Mouse (Mus musculus) WW6 (cell line): ENCODE data around the gene Rab3c.

Experiments
- DNase-seq: peaks from one replicate; pipeline ENCODE4 v3.0.0-alpha.2; 2013; ENCODE audit warnings: low read depth, low spot score

Rab3c gene

GRCm38 (mm10) chr13:110190039-110190438 lies 90.8 kb downstream of the Rab3c start:
- DNase-seq = no peak

GRCm38 (mm10) chr13:110184963-110185685 lies 95.7 kb downstream of the Rab3c start:
- no peak for DNase-seq

GRCm38 (mm10) chr13:110175651-110176050 lies 105.1 kb downstream of the Rab3c start:
- DNase-seq = no peak

- no peak for DNase-seq
These were observed 111.1 kb downstream of the Rab3c start for GRCm38 (mm10) chr13:110169669-110170068.

GRCm38 (mm10) chr13:110169152-110169551 lies 111.6 kb downstream of the Rab3c start:
- no peak for DNase-seq

GRCm38 (mm10) chr13:110168570-110168969 lies 112.2 kb downstream of the Rab3c start:
- no peak for DNase-seq

GRCm38 (mm10) chr13:110166622-110167330 lies 114.0 kb downstream of the Rab3c start:
- DNase-seq = no peak

- no peak for DNase-seq
These were observed 120.8 kb downstream of the Rab3c start for GRCm38 (mm10) chr13:110159980-110160379.

- DNase-seq = no peak
These were observed 121.9 kb downstream of the Rab3c start for GRCm38 (mm10) chr13:110158588-110159519.

GRCm38 (mm10) chr13:110145545-110145944 lies 135.3 kb downstream of the Rab3c start:
- no peak for DNase-seq

- no peak for DNase-seq
These were observed 135.8 kb downstream of the Rab3c start for GRCm38 (mm10) chr13:110145019-110145418.

GRCm38 (mm10) chr13:110139339-110139738 lies 141.5 kb downstream of the Rab3c start:
- DNase-seq = no peak

- no peak for DNase-seq
These were observed 142.2 kb downstream of the Rab3c start for GRCm38 (mm10) chr13:110138644-110139043.

- no peak for DNase-seq
These were observed 153.1 kb downstream of the Rab3c start for GRCm38 (mm10) chr13:110127613-110128258.

GRCm38 (mm10) chr13:110122825-110123224 lies 158.0 kb downstream of the Rab3c start:
- DNase-seq = no peak

- no peak for DNase-seq
These were observed 163.9 kb downstream of the Rab3c start for GRCm38 (mm10) chr13:110116892-110117291.

- DNase-seq = no peak
These were observed 164.5 kb downstream of the Rab3c start for GRCm38 (mm10) chr13:110116316-110116715.

GRCm38 (mm10) chr13:110114870-110115645 lies 165.7 kb downstream of the Rab3c start:
- no peak for DNase-seq

- no peak for DNase-seq
These were observed 167.1 kb downstream of the Rab3c start for GRCm38 (mm10) chr13:110113711-110114110.

GRCm38 (mm10) chr13:110097424-110098050 lies 183.3 kb downstream of the Rab3c start:
- DNase-seq = no peak
